Comparison of ENCODE assay signal across 8 mouse cellular contexts in genomic region chr3:87816646-87817093, GRCm38 (mm10). TPM values are rescaled to one million over a fixed set of nuclear protein-coding genes. Genes with fewer than 3 reads are reported as not detected.
DNase-seq lines count a peak whose midpoint lies in the region; ATAC-seq lines count a peak whose summit lies in the region.

No protein-coding gene starts in this region.

- no peaks in the 10 kb centered on the region for H3K4me1 ChIP-seq in hindbrain, embryonic 14.5 days (replicated peaks; ENCODE audit: control insufficient read depth, insufficient read depth, low read length)

- no peak overlapping the region for H3K4me2 ChIP-seq in hindbrain, embryonic 14.5 days (replicated peaks)

- no peak overlapping the region for H3K27ac ChIP-seq in hindbrain, embryonic 14.5 days

- H3K36me3 ChIP-seq in hindbrain, embryonic 14.5 days (replicated peaks; ENCODE audit: control insufficient read depth, insufficient read depth): no peaks in the 10 kb centered on the region

- H3K27me3 ChIP-seq in hindbrain, embryonic 14.5 days (ENCODE audit: control insufficient read depth, insufficient read depth, low read length): peaks cover 13% of the 10 kb centered on the region

- no peak overlapping the region for H3K9ac ChIP-seq in hindbrain, embryonic 14.5 days

- no peaks in the 10 kb centered on the region for H3K9me3 ChIP-seq in hindbrain, embryonic 14.5 days (ENCODE audit: control insufficient read depth, low read length)

- ATAC-seq in hindbrain, embryonic 14.5 days (ENCODE audit: low FRiP score): peak; percentile 21; the same call in 1 of the 2 replicates

- peak; percentile 69 for DNase-seq in T-cell, adult 2 months (ENCODE audit: low spot score)
- DNase-seq in cerebellum, postnatal 14 days: peak; percentile 87 to 91
- DNase-seq in frontal cortex, postnatal 36 days (ENCODE audit: low spot score in 2 of 2): peak; percentile 69 to 84
- peak; percentile 89 for DNase-seq in hindbrain, embryonic 14.5 days (ENCODE audit: low spot score)
- DNase-seq in layer of hippocampus, postnatal 14 days (ENCODE audit: low spot score in 2 of 2): peak; percentile 56 to 74
- peak; percentile 64 for DNase-seq in lung, postnatal 25 days (ENCODE audit: low spot score)
- peak; percentile 90 for DNase-seq in retina, postnatal 1 day
- DNase-seq in yolk sac, embryonic 10.5 days (ENCODE audit: low spot score): peak; percentile 68

- H3K4me3 ChIP-seq in hindbrain, embryonic 14.5 days (replicated peaks; ENCODE audit: low read length): no peak overlapping the region

- WGBS in hindbrain, embryonic 14.5 days: 8% methylated on average over 12 of the region's 12 CpGs

RNA-seq across cellular contexts. Expression of gene Pear1, which starts 7.4 kb away (rescaled TPM):
- polyA plus RNA-seq in hindbrain, embryonic 14.5 days (2014; fragmentation: Nextera tagmentation; extraction: Ambion mirVana): 9.9 and 10.2 TPM in 2 replicates
- total RNA-seq in layer of hippocampus, postnatal 14 days (2021): 1 to 10 TPM; 7.4 to 8.2 TPM

RNA-seq across cellular contexts. Expression of gene Insrr, which starts 19.9 kb away (rescaled TPM):
- polyA plus RNA-seq in hindbrain, embryonic 14.5 days (2014; fragmentation: Nextera tagmentation; extraction: Ambion mirVana): 0.52 and 1.3 TPM in 2 replicates
- total RNA-seq in layer of hippocampus, postnatal 14 days (2021): under 1 TPM; 0.12 to 0.35 TPM

RNA-seq across cellular contexts. Expression of gene Ntrk1, which starts 21.7 kb away (rescaled TPM):
- 1.7 and 4.3 TPM in 2 replicates for polyA plus RNA-seq in hindbrain, embryonic 14.5 days (2014; fragmentation: Nextera tagmentation; extraction: Ambion mirVana)
- total RNA-seq in layer of hippocampus, postnatal 14 days (2021): under 1 TPM; 0.29 to 0.41 TPM

RNA-seq across cellular contexts. Expression of gene Sh2d2a, which starts 29.9 kb away (rescaled TPM):
- not detected in 2 replicates for polyA plus RNA-seq in hindbrain, embryonic 14.5 days (2014; fragmentation: Nextera tagmentation; extraction: Ambion mirVana)
- not detected for total RNA-seq in layer of hippocampus, postnatal 14 days (2021)
